Mouse (Mus musculus) left cerebral cortex, adult 11 months (tissue): Measurements from ENCODE around the gene Defb43.

ENCODE experiments used
- DNase-seq: peaks from one replicate; pipeline ENCODE4 v3.0.0; 2022; ENCODE audit warnings: low spot score

Gene Defb43

DNA sequence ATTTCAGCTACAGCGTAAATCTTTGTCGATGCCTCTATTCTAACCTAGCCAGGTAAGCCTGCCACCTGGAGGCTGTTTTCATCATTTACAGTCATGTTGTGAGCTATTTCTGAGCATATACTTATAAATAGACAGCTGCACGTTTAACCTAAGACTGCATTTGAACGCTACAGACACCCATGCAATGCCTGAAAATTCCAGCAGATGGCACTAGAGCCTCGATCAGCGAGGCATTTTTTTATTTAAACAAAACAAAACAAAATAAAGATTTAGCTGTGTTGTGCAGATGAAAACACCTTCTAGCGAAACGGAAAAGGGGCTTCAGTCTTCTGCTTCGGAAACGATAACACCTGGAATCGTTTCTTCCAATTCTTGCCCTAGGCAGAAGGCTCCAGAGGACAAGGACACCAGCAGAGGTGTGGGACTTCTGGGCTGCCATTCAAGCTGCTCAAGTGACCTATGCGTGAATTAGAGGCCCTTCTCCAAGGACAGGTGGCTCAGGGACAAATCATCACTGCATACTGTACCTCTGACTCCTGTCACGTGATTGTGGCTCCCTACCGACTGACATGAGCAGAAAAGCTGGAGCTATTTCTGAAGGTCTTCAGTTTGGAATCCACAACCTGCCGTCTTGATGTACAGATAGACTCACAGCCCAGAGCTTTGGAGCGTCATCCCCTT lies 55.2 kb downstream of the Defb43 start:
- DNase-seq: peak; percentile 39
